Mouse (Mus musculus): Measurements from ENCODE around the gene Gpam.

DNA sequence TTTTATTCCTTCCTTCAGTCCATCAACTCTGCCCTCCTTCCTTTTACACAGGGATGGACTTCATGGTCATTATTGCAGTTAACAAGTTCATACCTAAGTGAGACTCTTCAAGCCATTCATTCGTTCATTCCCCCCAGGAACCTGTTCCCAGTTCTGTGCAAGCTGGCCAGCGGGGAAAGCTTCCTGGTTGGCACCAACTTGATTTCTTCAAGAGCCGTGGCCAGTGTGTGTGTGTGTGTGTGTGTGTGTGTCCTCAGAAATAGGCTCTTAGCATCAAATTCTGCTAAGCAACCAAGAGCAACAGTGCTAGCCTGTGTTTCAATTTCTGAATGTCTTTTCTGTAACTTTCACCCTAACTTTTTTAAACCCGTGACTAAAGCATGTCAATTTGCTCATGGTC is 38.9 kb upstream of the Gpam start:
- no peak for TF ChIP-seq CTCF (IDR thresholded peaks at IDR 0.05; ENCODE audit: borderline replicate concordance, control insufficient read depth, extremely low read depth, insufficient read depth, low read length, poor library complexity)
- no peak for TF ChIP-seq POLR2A (IDR thresholded peaks at IDR 0.05; ENCODE audit: control insufficient read depth, extremely low read depth, insufficient read depth, low read length, poor library complexity)

Measured in thymus, adult 2 months (tissue).